Mouse (Mus musculus) lung, postnatal 25 days (tissue): ENCODE data around the gene Ccdc120.

Experiments used
- DNase-seq: peaks from one replicate; pipeline ENCODE4 v3.0.0; 2022; ENCODE audit warnings: low spot score

Ccdc120 gene

GRCm38 (mm10) chrX:7692862-7693261 is 57.8 kb downstream of the Ccdc120 start:
- DNase-seq: peak; percentile 48

GRCm38 (mm10) chrX:7690486-7690885 is 60.2 kb downstream of the Ccdc120 start:
- DNase-seq: peak; percentile 55

DNA sequence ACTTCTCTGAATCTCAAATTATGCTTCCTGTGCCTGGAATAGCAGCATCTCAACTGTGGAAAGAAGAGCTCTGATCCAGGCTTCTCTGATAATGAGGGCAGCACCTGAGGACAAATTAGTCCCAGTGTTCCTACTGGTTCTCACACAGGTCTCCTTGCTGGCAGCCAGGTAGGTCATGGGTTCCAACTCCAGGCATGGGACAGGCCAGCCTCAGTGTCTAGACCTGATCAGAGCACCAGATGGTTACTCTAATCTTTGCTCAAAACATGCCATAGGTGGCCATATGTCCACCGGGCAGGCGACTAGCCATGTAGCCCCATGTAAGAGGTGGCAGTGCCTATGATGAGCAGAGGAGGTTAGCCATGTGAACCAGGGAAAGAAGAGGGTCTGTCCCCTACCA is 62.4 kb downstream of the Ccdc120 start:
- no peak for DNase-seq
